Mouse (Mus musculus): ENCODE data around the gene Gm28035. TPM values are rescaled to one million over a fixed set of nuclear protein-coding genes. Genes with fewer than 3 reads are reported as not detected.

The Gm28035 gene
- polyA plus RNA-seq, 1 experiment from 2014 or later, result 2.1 TPM

GRCm38 (mm10) chr2:30237881-30238280 lies 2.5 kb upstream of the Gm28035 start:
- CTCF ChIA-PET, result interaction anchor here (1.0 kb wide), 1 partner anchor 29 kb away, joined by 4 read pairs; no protein-coding TSS in a partner anchor
- in situ Hi-C loops (cut with MboI; ENCODE audit: low pct_unique_long_range_greater_than_20kb), result no loop called here
- H3K27me3 ChIP-seq, result no peaks in the 10 kb centered on the region
- no peak for TF ChIP-seq CTCF (IDR thresholded peaks at IDR 0.05)
- DNase-seq (ENCODE audit: low read depth, low spot score), result no peak
- POLR2A ChIA-PET, result interaction anchor here (1.2 to 1.4 kb wide), 5 partner anchors 12 to 66 kb away, joined by 3 to 6 read pairs (median 4); partner anchors contain the start of gene Kyat1
- peak; percentile 59 for ATAC-seq

- DNase-seq (ENCODE audit: low read depth, low spot score) (no peak), ATAC-seq (no peak)
- ChIA-PET POLR2A (interaction anchor here (0.6 to 1.4 kb wide), 4 partner anchors 11 to 535 kb away, joined by 3 to 4 read pairs (median 4); no protein-coding TSS in a partner anchor), CTCF (interaction anchor here (0.7 to 1.4 kb wide), 2 partner anchors 22 to 33 kb away, joined by 3 to 4 read pairs; partner anchors contain the start of gene Kyat1)
- H3K27me3 ChIP-seq, result no peaks in the 10 kb centered on the region
- no peak for TF ChIP-seq CTCF (IDR thresholded peaks at IDR 0.05)
- in situ Hi-C loops (cut with MboI; ENCODE audit: low pct_unique_long_range_greater_than_20kb), result no loop called here
These were observed 1.4 kb upstream of the Gm28035 start for GRCm38 (mm10) chr2:30238906-30239465.

- ATAC-seq (no peak), DNase-seq (ENCODE audit: low read depth, low spot score) (no peak)
- no peaks in the 10 kb centered on the region for H3K27me3 ChIP-seq
- CTCF ChIA-PET, result interaction anchor here (0.9 kb wide), 1 partner anchor 17 kb away, joined by 3 read pairs; no protein-coding TSS in a partner anchor
- no peak for TF ChIP-seq CTCF (IDR thresholded peaks at IDR 0.05)
- in situ Hi-C loops (cut with MboI; ENCODE audit: low pct_unique_long_range_greater_than_20kb), result no loop called here
- POLR2A ChIA-PET, result interaction anchor here (1.2 kb wide), 1 partner anchor 33 kb away, joined by 3 read pairs; no protein-coding TSS in a partner anchor
These were observed 590 bp upstream of the Gm28035 start for GRCm38 (mm10) chr2:30239777-30240176.

- no peak for DNase-seq (ENCODE audit: low read depth, low spot score)
- in situ Hi-C loops (cut with MboI; ENCODE audit: low pct_unique_long_range_greater_than_20kb), result no loop called here
- H3K27me3 ChIP-seq, result no peaks in the 10 kb centered on the region
- TF ChIP-seq CTCF (IDR thresholded peaks at IDR 0.05), result no peak
- ATAC-seq, result peak; percentile 41
- POLR2A ChIA-PET, result interaction anchor here (1.5 kb wide), 1 partner anchor 27 kb away, joined by 3 read pairs; no protein-coding TSS in a partner anchor
- CTCF ChIA-PET, result interaction anchor here (1.3 kb wide), 1 partner anchor 14 kb away, joined by 4 read pairs; no protein-coding TSS in a partner anchor
These were observed 2.1 kb downstream of the Gm28035 start for GRCm38 (mm10) chr2:30242509-30242908.

- ChIA-PET POLR2A (no interaction called here), CTCF (no interaction called here)
- H3K27me3 ChIP-seq, result no peaks in the 10 kb centered on the region
- TF ChIP-seq CTCF (IDR thresholded peaks at IDR 0.05), result no peak
- DNase-seq (ENCODE audit: low read depth, low spot score) (no peak), ATAC-seq (no peak)
- in situ Hi-C loops (cut with MboI; ENCODE audit: low pct_unique_long_range_greater_than_20kb), result no loop called here
These were observed 3.0 kb downstream of the Gm28035 start for GRCm38 (mm10) chr2:30243391-30243790.

- ChIA-PET POLR2A (no interaction called here), CTCF (no interaction called here)
- in situ Hi-C loops (cut with MboI; ENCODE audit: low pct_unique_long_range_greater_than_20kb), result no loop called here
- ATAC-seq (no peak), DNase-seq (ENCODE audit: low read depth, low spot score) (no peak)
- H3K27me3 ChIP-seq, result no peaks in the 10 kb centered on the region
- TF ChIP-seq CTCF (IDR thresholded peaks at IDR 0.05), result no peak
These were observed 4.3 kb downstream of the Gm28035 start for GRCm38 (mm10) chr2:30244595-30245178.

- no peaks in the 10 kb centered on the region for H3K27me3 ChIP-seq
- POLR2A ChIA-PET, result no interaction called here
- DNase-seq (ENCODE audit: low read depth, low spot score) (no peak), ATAC-seq (no peak)
- no peak for TF ChIP-seq CTCF (IDR thresholded peaks at IDR 0.05)
- in situ Hi-C loops (cut with MboI; ENCODE audit: low pct_unique_long_range_greater_than_20kb), result no loop called here
- CTCF ChIA-PET, result no interaction called here
These were observed 6.7 kb downstream of the Gm28035 start for GRCm38 (mm10) chr2:30247036-30247435.

GRCm38 (mm10) chr2:30247681-30248080 lies 7.3 kb downstream of the Gm28035 start:
- ATAC-seq, result no peak
- no peak for DNase-seq (ENCODE audit: low read depth, low spot score)
- in situ Hi-C loops (cut with MboI; ENCODE audit: low pct_unique_long_range_greater_than_20kb), result no loop called here
- no peaks in the 10 kb centered on the region for H3K27me3 ChIP-seq
- ChIA-PET POLR2A (no interaction called here), CTCF (no interaction called here)
- TF ChIP-seq CTCF (IDR thresholded peaks at IDR 0.05), result no peak

GRCm38 (mm10) chr2:30249182-30249581 lies 8.8 kb downstream of the Gm28035 start:
- POLR2A ChIA-PET, result interaction anchor here (0.6 kb wide), 1 partner anchor 23 kb away, joined by 4 read pairs; no protein-coding TSS in a partner anchor
- no peak for TF ChIP-seq CTCF (IDR thresholded peaks at IDR 0.05)
- H3K27me3 ChIP-seq, result no peaks in the 10 kb centered on the region
- in situ Hi-C loops (cut with MboI; ENCODE audit: low pct_unique_long_range_greater_than_20kb), result no loop called here
- DNase-seq (ENCODE audit: low read depth, low spot score) (no peak), ATAC-seq (no peak)
- CTCF ChIA-PET, result no interaction called here

GRCm38 (mm10) chr2:30250166-30251128 lies 10.1 kb downstream of the Gm28035 start:
- no peaks in the 10 kb centered on the region for H3K27me3 ChIP-seq
- ChIA-PET POLR2A (interaction anchor here (0.6 to 1.3 kb wide), 2 partner anchors 12 to 36 kb away, joined by 3 to 4 read pairs; partner anchors contain the start of gene Lrrc8a), CTCF (no interaction called here)
- no peak for TF ChIP-seq CTCF (IDR thresholded peaks at IDR 0.05)
- DNase-seq (ENCODE audit: low read depth, low spot score) (no peak), ATAC-seq (no peak)
- in situ Hi-C loops (cut with MboI; ENCODE audit: low pct_unique_long_range_greater_than_20kb), result no loop called here
